Mouse (Mus musculus) retina, postnatal 1 day (tissue): ENCODE data around the gene Pde8a.
"Not testable (repeated sequence)": the region's sequence is repeated elsewhere in the genome, so short reads cannot be mapped to it uniquely, and the experiment has no call there.

Experiments
- DNase-seq: peaks from one replicate; pipeline ENCODE4 v3.0.0-alpha.2; 2012

Gene Pde8a

GRCm38 (mm10) chr7:81213347-81214152, at the start of gene Pde8a:
TSS of gene Pde8a (plus strand) at chr7:81213596.
- DNase-seq = no peak

GRCm38 (mm10) chr7:81164411-81164810, 49.0 kb upstream of the Pde8a start:
- DNase-seq = peak; percentile 15

GRCm38 (mm10) chr7:81167124-81167523, 46.3 kb upstream of the Pde8a start:
- DNase-seq = peak; percentile 73

GRCm38 (mm10) chr7:81169351-81169750, 44.0 kb upstream of the Pde8a start:
- DNase-seq = no peak

- no peak for DNase-seq
These were observed 39.5 kb upstream of the Pde8a start for GRCm38 (mm10) chr7:81173931-81174330.

GRCm38 (mm10) chr7:81174654-81175053, 38.7 kb upstream of the Pde8a start:
- DNase-seq = no peak

- no peak for DNase-seq
These were observed 37.1 kb upstream of the Pde8a start for GRCm38 (mm10) chr7:81176187-81176769.

GRCm38 (mm10) chr7:81179494-81179893, 33.9 kb upstream of the Pde8a start:
- DNase-seq = no peak

- DNase-seq = no peak
These were observed 30.8 kb upstream of the Pde8a start for GRCm38 (mm10) chr7:81182492-81183175.

GRCm38 (mm10) chr7:81183181-81183580, 30.2 kb upstream of the Pde8a start:
- no peak for DNase-seq

GRCm38 (mm10) chr7:81184136-81184535, 29.3 kb upstream of the Pde8a start:
- no peak for DNase-seq

GRCm38 (mm10) chr7:81184651-81185050, 28.7 kb upstream of the Pde8a start:
- DNase-seq = no peak

- not testable (repeated sequence) for DNase-seq
These were observed 27.4 kb upstream of the Pde8a start for GRCm38 (mm10) chr7:81186036-81186435.

GRCm38 (mm10) chr7:81189180-81189579, 24.2 kb upstream of the Pde8a start:
- DNase-seq = no peak

- DNase-seq = no peak
These were observed 17.9 kb upstream of the Pde8a start for GRCm38 (mm10) chr7:81195509-81195908.

- no peak for DNase-seq
These were observed 16.6 kb upstream of the Pde8a start for GRCm38 (mm10) chr7:81196796-81197195.

GRCm38 (mm10) chr7:81198538-81198937, 14.9 kb upstream of the Pde8a start:
- peak; percentile 6 for DNase-seq

GRCm38 (mm10) chr7:81199109-81199508, 14.3 kb upstream of the Pde8a start:
- DNase-seq = no peak

- DNase-seq = no peak
These were observed 13.6 kb upstream of the Pde8a start for GRCm38 (mm10) chr7:81199757-81200156.

- DNase-seq = no peak
These were observed 11.0 kb upstream of the Pde8a start for GRCm38 (mm10) chr7:81202389-81202788.

GRCm38 (mm10) chr7:81203576-81203975, 9.8 kb upstream of the Pde8a start:
- DNase-seq = not testable (repeated sequence)

GRCm38 (mm10) chr7:81208944-81209343, 4.5 kb upstream of the Pde8a start:
- peak; percentile 73 for DNase-seq

- DNase-seq = peak; percentile 32
These were observed 3.3 kb upstream of the Pde8a start for GRCm38 (mm10) chr7:81209979-81210685.
